Mouse (Mus musculus): ENCODE measurements at regions not wholly inside any gene's neighbourhood (a gene's known extent, or its start where the extent isn't known, plus 50 kb on each side); places are given as distances from the start of the nearest gene placed in this dataset.

GRCm38 (mm10) chr11:65597298-65598076 lies 190.6 kb downstream of the Map2k4 start:
- H3K4me2 ChIP-seq (ENCODE audit: low read depth, low read length): no peak overlapping the region
- H3K36me3 ChIP-seq (ENCODE audit: control insufficient read depth, insufficient read depth, low read length): no peaks in the 10 kb centered on the region
- no peaks in the 10 kb centered on the region for H3K4me1 ChIP-seq (ENCODE audit: control insufficient read depth, insufficient read depth, low read length)
- no peak overlapping the region for H3K4me3 ChIP-seq (replicated peaks; ENCODE audit: low read length)
- H3K9me3 ChIP-seq (replicated peaks; ENCODE audit: control insufficient read depth, low read length): no peaks in the 10 kb centered on the region
- H3K9ac ChIP-seq (ENCODE audit: low read length): no peak overlapping the region
- 42% methylated on average over 2 of the region's 2 CpGs for WGBS
- no peak overlapping the region; the same call in 1 of the 2 replicates for H3K27ac ChIP-seq (ENCODE audit: low read length)
- H3K27me3 ChIP-seq (ENCODE audit: control insufficient read depth, insufficient read depth, low read length): no peaks in the 10 kb centered on the region
- peak; percentile 50; the same call in 1 of the 2 replicates for ATAC-seq (ENCODE audit: insufficient read depth, low FRiP score)

DNA sequence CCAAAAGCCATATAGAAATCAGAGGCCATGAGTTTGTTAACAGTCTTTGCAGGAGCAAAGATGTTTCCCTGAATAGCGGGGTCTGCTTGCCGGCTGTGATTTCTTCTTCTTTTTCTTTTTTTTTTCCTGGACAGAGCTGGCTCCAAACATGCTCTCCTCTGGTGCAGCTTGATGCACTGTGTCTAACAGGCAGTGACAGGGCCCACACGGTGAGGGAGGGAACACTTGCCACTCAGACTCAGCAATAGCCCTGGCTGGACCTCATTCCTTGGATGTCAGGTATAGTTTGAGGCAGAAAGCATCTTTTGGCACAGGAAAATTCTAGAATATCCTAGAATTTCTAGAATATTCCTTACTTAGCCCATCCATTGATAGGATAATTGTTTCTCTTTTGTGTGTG lies 199.6 kb downstream of the Map2k4 start:
- Histone ChIP-seq H3K9me3 (replicated peaks; ENCODE audit: control insufficient read depth, low read length) (no peaks in the 10 kb centered on the region), H3K27me3 (ENCODE audit: control insufficient read depth, insufficient read depth, low read length) (no peaks in the 10 kb centered on the region), H3K36me3 (ENCODE audit: control insufficient read depth, insufficient read depth, low read length) (no peaks in the 10 kb centered on the region), H3K27ac (ENCODE audit: low read length) (no peak overlapping the region), H3K4me1 (ENCODE audit: control insufficient read depth, insufficient read depth, low read length) (no peaks in the 10 kb centered on the region), H3K9ac (ENCODE audit: low read length) (no peak overlapping the region), H3K4me3 (replicated peaks; ENCODE audit: low read length) (no peak overlapping the region), H3K4me2 (ENCODE audit: low read depth, low read length) (no peak overlapping the region)
- no peak for ATAC-seq (ENCODE audit: insufficient read depth, low FRiP score)
- WGBS: 62% methylated on average over 3 of the region's 3 CpGs

GRCm38 (mm10) chr11:65567831-65568230 lies 220.3 kb downstream of the Map2k4 start:
- H3K27me3 ChIP-seq (ENCODE audit: control insufficient read depth, insufficient read depth, low read length): no peaks in the 10 kb centered on the region
- 86% methylated on average over 9 of the region's 9 CpGs for WGBS

DNA sequence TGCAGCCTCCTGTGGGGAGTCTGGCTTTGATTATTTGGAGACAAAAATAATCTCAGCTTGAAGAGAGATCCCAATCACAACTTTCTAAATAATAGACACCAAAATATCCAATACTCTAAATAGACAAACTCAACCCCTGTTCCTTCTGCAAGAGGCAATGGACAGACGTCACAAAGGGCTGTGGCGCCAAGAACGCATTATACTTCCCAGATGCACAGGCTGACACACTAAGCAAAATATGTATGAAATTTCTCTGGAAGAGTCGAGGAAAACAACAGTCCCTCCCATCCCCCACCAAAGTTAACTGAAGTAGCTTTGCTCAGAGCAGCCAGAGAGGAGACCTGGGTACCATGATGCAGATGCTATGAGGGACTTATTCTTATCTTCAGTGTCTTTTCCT lies 229.9 kb downstream of the Map2k4 start:
- no peak for ATAC-seq (ENCODE audit: insufficient read depth, low FRiP score)
- 64% methylated on average over 4 of the region's 4 CpGs for WGBS
- no peak overlapping the region for H3K4me2 ChIP-seq (ENCODE audit: low read depth, low read length)

More at GRCm38 (mm10) chr11:65567831-65568230, 220.3 kb downstream of the Map2k4 start:
- ATAC-seq (ENCODE audit: insufficient read depth, low FRiP score): no peak
- Histone ChIP-seq H3K9me3 (replicated peaks; ENCODE audit: control insufficient read depth, low read length) (no peaks in the 10 kb centered on the region), H3K4me3 (replicated peaks; ENCODE audit: low read length) (no peak overlapping the region), H3K27ac (ENCODE audit: low read length) (no peak overlapping the region), H3K4me1 (ENCODE audit: control insufficient read depth, insufficient read depth, low read length) (no peaks in the 10 kb centered on the region), H3K9ac (ENCODE audit: low read length) (no peak overlapping the region), H3K36me3 (ENCODE audit: control insufficient read depth, insufficient read depth, low read length) (no peaks in the 10 kb centered on the region), H3K4me2 (ENCODE audit: low read depth, low read length) (no peak overlapping the region)

GRCm38 (mm10) chr11:65551073-65551472 lies 237.0 kb downstream of the Map2k4 start:
- Histone ChIP-seq H3K27me3 (ENCODE audit: control insufficient read depth, insufficient read depth, low read length) (no peaks in the 10 kb centered on the region), H3K27ac (ENCODE audit: low read length) (no peak overlapping the region), H3K4me2 (ENCODE audit: low read depth, low read length) (no peak overlapping the region), H3K9ac (ENCODE audit: low read length) (no peak overlapping the region), H3K36me3 (ENCODE audit: control insufficient read depth, insufficient read depth, low read length) (no peaks in the 10 kb centered on the region), H3K4me3 (replicated peaks; ENCODE audit: low read length) (no peak overlapping the region), H3K9me3 (replicated peaks; ENCODE audit: control insufficient read depth, low read length) (no peaks in the 10 kb centered on the region), H3K4me1 (ENCODE audit: control insufficient read depth, insufficient read depth, low read length) (no peaks in the 10 kb centered on the region)
- ATAC-seq (ENCODE audit: insufficient read depth, low FRiP score): no peak
- WGBS: 51% methylated on average over 6 of the region's 6 CpGs

More for the DNA sequence above, 229.9 kb downstream of the Map2k4 start:
- Histone ChIP-seq H3K27ac (ENCODE audit: low read length) (no peak overlapping the region), H3K4me3 (replicated peaks; ENCODE audit: low read length) (no peak overlapping the region), H3K27me3 (ENCODE audit: control insufficient read depth, insufficient read depth, low read length) (no peaks in the 10 kb centered on the region), H3K36me3 (ENCODE audit: control insufficient read depth, insufficient read depth, low read length) (no peaks in the 10 kb centered on the region), H3K9me3 (replicated peaks; ENCODE audit: control insufficient read depth, low read length) (no peaks in the 10 kb centered on the region), H3K9ac (ENCODE audit: low read length) (no peak overlapping the region), H3K4me1 (ENCODE audit: control insufficient read depth, insufficient read depth, low read length) (no peaks in the 10 kb centered on the region)

DNA sequence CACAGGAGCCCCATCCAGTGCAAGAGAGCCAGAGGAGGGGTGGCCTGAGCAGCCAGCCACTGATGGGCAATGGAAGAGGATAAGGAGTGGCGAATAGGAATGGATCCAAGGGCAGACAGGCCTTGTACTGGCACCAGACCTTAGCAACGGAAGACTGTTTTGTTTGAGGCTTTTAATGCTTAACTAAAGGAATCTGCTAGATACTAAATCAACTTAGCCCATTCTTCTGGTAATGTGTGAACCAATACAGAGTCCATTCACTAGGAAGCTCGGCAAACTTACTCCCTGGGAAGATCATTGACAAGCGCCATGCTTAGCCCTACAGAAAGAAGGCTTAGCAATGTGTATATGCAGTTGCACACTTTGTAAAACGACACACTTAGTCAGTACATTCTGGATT lies 243.8 kb downstream of the Map2k4 start:
- no peak overlapping the region for H3K4me3 ChIP-seq (replicated peaks; ENCODE audit: low read length)
- WGBS: 61% methylated on average over 5 of the region's 5 CpGs
- no peaks in the 10 kb centered on the region for H3K27me3 ChIP-seq (ENCODE audit: control insufficient read depth, insufficient read depth, low read length)
- no peaks in the 10 kb centered on the region for H3K36me3 ChIP-seq (ENCODE audit: control insufficient read depth, insufficient read depth, low read length)
- H3K27ac ChIP-seq (ENCODE audit: low read length): no peak overlapping the region
- H3K9me3 ChIP-seq (replicated peaks; ENCODE audit: control insufficient read depth, low read length): no peaks in the 10 kb centered on the region
- no peak overlapping the region for H3K9ac ChIP-seq (ENCODE audit: low read length)
- no peaks in the 10 kb centered on the region for H3K4me1 ChIP-seq (ENCODE audit: control insufficient read depth, insufficient read depth, low read length)
- ATAC-seq (ENCODE audit: insufficient read depth, low FRiP score): no peak
- no peak overlapping the region for H3K4me2 ChIP-seq (ENCODE audit: low read depth, low read length)

- H3K27ac ChIP-seq (ENCODE audit: low read length): no peak overlapping the region
- H3K4me1 ChIP-seq (ENCODE audit: control insufficient read depth, insufficient read depth, low read length): no peaks in the 10 kb centered on the region
- no peaks in the 10 kb centered on the region for H3K27me3 ChIP-seq (ENCODE audit: control insufficient read depth, insufficient read depth, low read length)
- no peak overlapping the region for H3K4me2 ChIP-seq (ENCODE audit: low read depth, low read length)
- no peak overlapping the region for H3K9ac ChIP-seq (ENCODE audit: low read length)
- 70% methylated on average over 3 of the region's 3 CpGs for WGBS
- no peaks in the 10 kb centered on the region for H3K36me3 ChIP-seq (ENCODE audit: control insufficient read depth, insufficient read depth, low read length)
- H3K4me3 ChIP-seq (replicated peaks; ENCODE audit: low read length): no peak overlapping the region
- ATAC-seq (ENCODE audit: insufficient read depth, low FRiP score): no peak
- no peaks in the 10 kb centered on the region for H3K9me3 ChIP-seq (replicated peaks; ENCODE audit: control insufficient read depth, low read length)
These were observed 244.5 kb downstream of the Map2k4 start for GRCm38 (mm10) chr11:65543581-65543980.

DNA sequence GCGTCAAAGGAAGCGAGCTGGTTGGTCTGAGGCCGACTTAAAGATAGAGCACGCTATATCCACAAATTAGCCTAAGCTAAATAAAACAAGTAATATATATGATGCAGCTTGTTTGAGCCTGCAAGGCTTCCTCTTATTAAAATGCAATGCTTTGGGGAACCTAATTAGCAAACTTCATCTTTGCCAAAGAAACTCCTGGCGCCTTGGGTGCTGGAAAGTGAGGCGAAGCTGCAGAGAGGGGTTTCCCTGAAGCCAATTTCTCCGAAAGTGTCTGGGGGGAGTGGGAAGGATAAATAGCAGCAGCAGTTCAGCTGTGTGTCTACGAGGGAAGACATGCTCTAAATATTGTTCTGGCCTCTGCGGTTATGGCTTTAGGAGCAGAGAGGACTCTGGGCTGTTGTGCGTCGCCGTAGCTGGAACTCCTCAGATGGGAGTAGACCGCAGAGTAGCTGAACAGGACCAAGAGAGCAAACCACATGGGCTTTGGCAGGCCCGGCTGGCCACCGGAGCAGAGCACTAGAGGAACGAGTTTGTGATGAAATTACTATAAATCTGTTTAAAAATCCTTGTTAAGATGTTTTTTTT lies 251.0 kb downstream of the Map2k4 start:
- Histone ChIP-seq H3K9ac (ENCODE audit: low read length) (no peak overlapping the region), H3K4me3 (replicated peaks; ENCODE audit: low read length) (no peak overlapping the region), H3K36me3 (ENCODE audit: control insufficient read depth, insufficient read depth, low read length) (no peaks in the 10 kb centered on the region), H3K4me2 (ENCODE audit: low read depth, low read length) (no peak overlapping the region), H3K27ac (ENCODE audit: low read length) (peak overlapping the region; percentile 5; the same call in 1 of the 2 replicates), H3K9me3 (replicated peaks; ENCODE audit: control insufficient read depth, low read length) (no peaks in the 10 kb centered on the region), H3K4me1 (ENCODE audit: control insufficient read depth, insufficient read depth, low read length) (no peaks in the 10 kb centered on the region), H3K27me3 (ENCODE audit: control insufficient read depth, insufficient read depth, low read length) (no peaks in the 10 kb centered on the region)
- WGBS: 67% methylated on average over 16 of the region's 16 CpGs
- ATAC-seq (ENCODE audit: insufficient read depth, low FRiP score): no peak

GRCm38 (mm10) chr11:65535726-65536442 lies 252.2 kb downstream of the Map2k4 start:
- no peak overlapping the region for H3K4me2 ChIP-seq (ENCODE audit: low read depth, low read length)
- H3K9ac ChIP-seq (ENCODE audit: low read length): no peak overlapping the region
- H3K27ac ChIP-seq (ENCODE audit: low read length): no peak overlapping the region
- no peaks in the 10 kb centered on the region for H3K36me3 ChIP-seq (ENCODE audit: control insufficient read depth, insufficient read depth, low read length)
- H3K4me1 ChIP-seq (ENCODE audit: control insufficient read depth, insufficient read depth, low read length): no peaks in the 10 kb centered on the region
- 83% methylated on average over 8 of the region's 8 CpGs for WGBS
- no peak for ATAC-seq (ENCODE audit: insufficient read depth, low FRiP score)
- no peak overlapping the region for H3K4me3 ChIP-seq (replicated peaks; ENCODE audit: low read length)
- H3K9me3 ChIP-seq (replicated peaks; ENCODE audit: control insufficient read depth, low read length): no peaks in the 10 kb centered on the region
- H3K27me3 ChIP-seq (ENCODE audit: control insufficient read depth, insufficient read depth, low read length): no peaks in the 10 kb centered on the region
